Mouse (Mus musculus) limb, embryonic 13.5 days (tissue): Measurements from ENCODE around the gene Fam228a. TPM values are rescaled to one million over a fixed set of nuclear protein-coding genes. Genes with fewer than 3 reads are reported as not detected.
A peak's percentile ranks its signal among the peaks of the same experiment; 100 is the strongest.
"Not testable (repeated sequence)": the region's sequence is repeated elsewhere in the genome, so short reads cannot be mapped to it uniquely, and the experiment has no call there.

ENCODE experiments used
- ATAC-seq: fragments of 200-750 bp; cut with Nextera tagmentation; 2 replicates; pipeline ENCODE4 v1.8.0; 2017; ENCODE audit warnings: low read depth, moderate number of reproducible peaks, moderate TSS enrichment; ENCODE audit not compliant: low FRiP score
- H3K27ac ChIP-seq: fragments of 300-500 bp; sonication (generic); 2 replicates; pipeline ENCODE4 v1.5.1; 2015; ENCODE audit warnings: inconsistent platforms, mild to moderate bottlenecking, moderate library complexity
- H3K27me3 ChIP-seq: fragments of 300-500 bp; sonication (generic); 2 replicates; pipeline ENCODE4 v1.6.1; 2015; ENCODE audit warnings: mild to moderate bottlenecking, inconsistent platforms
- H3K36me3 ChIP-seq: fragments of 300-500 bp; sonication (generic); 2 replicates; pipeline ENCODE4 v1.6.1; 2015; ENCODE audit warnings: inconsistent platforms, mild to moderate bottlenecking, moderate library complexity
- H3K4me1 ChIP-seq: fragments of 300-500 bp; sonication (generic); 2 replicates; pipeline ENCODE4 v1.6.1; 2015; ENCODE audit warnings: inconsistent platforms
- H3K4me2 ChIP-seq: fragments of 300-500 bp; sonication (generic); replicated peaks from 2 replicates; pipeline ENCODE4 v1.6.1; 2015; ENCODE audit warnings: inconsistent platforms, mild to moderate bottlenecking, moderate library complexity
- H3K4me3 ChIP-seq: fragments of 300-500 bp; sonication (generic); 2 replicates; pipeline ENCODE4 v1.5.1; 2015; ENCODE audit warnings: moderate library complexity, mild to moderate bottlenecking, inconsistent platforms
- H3K9ac ChIP-seq: fragments of 300-500 bp; sonication (generic); 2 replicates; pipeline ENCODE4 v1.6.1; 2015; ENCODE audit warnings: mild to moderate bottlenecking, inconsistent platforms
- H3K9me3 ChIP-seq: fragments of 300-500 bp; sonication (generic); 2 replicates; pipeline ENCODE4 v1.6.1; 2016; ENCODE audit warnings: inconsistent platforms
- WGBS: fragments of 180-500 bp; shearing (Covaris S2); methylation state at CpG from one replicate; pipeline ENCODE4 v1.1.7; 2015; 5-methylcytosine and 5-hydroxymethylcytosine counted together
- polyA plus RNA-seq: library from polyadenylated mRNA; unstranded; fragments of >200 nt; fragmentation: Nextera tagmentation; extraction: Ambion mirVana; gene quantifications from 2 replicates; pipeline ENCODE4 v1.2.1, GENCODE M21; 2015

The Fam228a gene
- polyA plus RNA-seq: 0.59 and 0.64 TPM in 2 replicates

- Histone ChIP-seq H3K4me1 (no peaks in the 10 kb centered on the region), H3K36me3 (no peaks in the 10 kb centered on the region), H3K27me3 (no peaks in the 10 kb centered on the region), H3K9me3 (no peaks in the 10 kb centered on the region), H3K4me3 (no peak within 1 kb of the TSS), H3K4me2 (no peak within 1 kb of the TSS), H3K9ac (no peak within 1 kb of the TSS), H3K27ac (no peak within 1 kb of the TSS)
- WGBS: 94% methylated on average over 18 of the region's 18 CpGs
- ATAC-seq: no peak
Observed at GRCm38 (mm10) chr12:4738031-4738576, at the start of gene Fam228a. Gene Fam228a, minus strand, starts transcription at chr12:4738430.

GRCm38 (mm10) chr12:4784466-4784865 is 46.2 kb upstream of the Fam228a start:
- H3K4me1 ChIP-seq: no peaks in the 10 kb centered on the region
- H3K9me3 ChIP-seq: no peaks in the 10 kb centered on the region
- no peak overlapping the region for H3K4me2 ChIP-seq
- 71% methylated on average over 2 of the region's 2 CpGs for WGBS
- H3K27ac ChIP-seq: no peak overlapping the region
- no peaks in the 10 kb centered on the region for H3K27me3 ChIP-seq
- H3K36me3 ChIP-seq: no peaks in the 10 kb centered on the region
- H3K9ac ChIP-seq: no peak overlapping the region
- ATAC-seq: no peak
- no peak overlapping the region for H3K4me3 ChIP-seq

GRCm38 (mm10) chr12:4783598-4783997 is 45.4 kb upstream of the Fam228a start:
- Histone ChIP-seq H3K9me3 (no peaks in the 10 kb centered on the region), H3K4me3 (no peak overlapping the region), H3K27ac (no peak overlapping the region), H3K4me1 (no peaks in the 10 kb centered on the region), H3K4me2 (no peak overlapping the region), H3K9ac (no peak overlapping the region), H3K36me3 (no peaks in the 10 kb centered on the region), H3K27me3 (no peaks in the 10 kb centered on the region)
- no peak for ATAC-seq
- whole genome bisulfite sequencing: 56% methylated on average over 5 of the region's 5 CpGs

GRCm38 (mm10) chr12:4781725-4782404 is 43.6 kb upstream of the Fam228a start:
- H3K4me3 ChIP-seq, H3K9ac ChIP-seq, H3K27ac ChIP-seq, H3K36me3 ChIP-seq, H3K4me1 ChIP-seq, ATAC-seq, H3K27me3 ChIP-seq, H3K4me2 ChIP-seq, H3K9me3 ChIP-seq: not testable (repeated sequence)
- 84% methylated on average over 9 of the region's 9 CpGs for WGBS

GRCm38 (mm10) chr12:4781270-4781669 is 43.0 kb upstream of the Fam228a start:
- Histone ChIP-seq H3K9me3 (no peaks in the 10 kb centered on the region), H3K36me3 (no peaks in the 10 kb centered on the region), H3K4me1 (no peaks in the 10 kb centered on the region), H3K4me2 (no peak overlapping the region), H3K9ac (no peak overlapping the region), H3K4me3 (no peak overlapping the region), H3K27ac (no peak overlapping the region), H3K27me3 (no peaks in the 10 kb centered on the region)
- 89% methylated on average over 1 of the region's 1 CpGs for WGBS
- no peak for ATAC-seq

GRCm38 (mm10) chr12:4780245-4780644 is 42.0 kb upstream of the Fam228a start:
- H3K4me2 ChIP-seq: no peak overlapping the region
- ATAC-seq: no peak
- H3K9ac ChIP-seq: no peak overlapping the region
- 67% methylated on average over 2 of the region's 2 CpGs for WGBS
- H3K36me3 ChIP-seq: no peaks in the 10 kb centered on the region
- no peak overlapping the region for H3K4me3 ChIP-seq
- no peak overlapping the region for H3K27ac ChIP-seq
- no peaks in the 10 kb centered on the region for H3K27me3 ChIP-seq
- H3K9me3 ChIP-seq: no peaks in the 10 kb centered on the region
- H3K4me1 ChIP-seq: no peaks in the 10 kb centered on the region

GRCm38 (mm10) chr12:4777734-4778133 is 39.5 kb upstream of the Fam228a start:
- Histone ChIP-seq H3K27ac (no peak overlapping the region), H3K9me3 (no peaks in the 10 kb centered on the region), H3K4me2 (no peak overlapping the region), H3K9ac (no peak overlapping the region), H3K4me1 (no peaks in the 10 kb centered on the region), H3K4me3 (no peak overlapping the region), H3K36me3 (no peaks in the 10 kb centered on the region), H3K27me3 (no peaks in the 10 kb centered on the region)
- WGBS: 85% methylated on average over 6 of the region's 6 CpGs
- ATAC-seq: no peak

- Histone ChIP-seq H3K4me1 (no peaks in the 10 kb centered on the region), H3K9ac (no peak overlapping the region), H3K27me3 (no peaks in the 10 kb centered on the region), H3K4me3 (no peak overlapping the region), H3K9me3 (no peaks in the 10 kb centered on the region), H3K27ac (no peak overlapping the region), H3K4me2 (no peak overlapping the region), H3K36me3 (no peaks in the 10 kb centered on the region)
- 77% methylated on average over 9 of the region's 9 CpGs for WGBS
- no peak for ATAC-seq
Observed at GRCm38 (mm10) chr12:4775588-4775949, 37.3 kb upstream of the Fam228a start.

DNA sequence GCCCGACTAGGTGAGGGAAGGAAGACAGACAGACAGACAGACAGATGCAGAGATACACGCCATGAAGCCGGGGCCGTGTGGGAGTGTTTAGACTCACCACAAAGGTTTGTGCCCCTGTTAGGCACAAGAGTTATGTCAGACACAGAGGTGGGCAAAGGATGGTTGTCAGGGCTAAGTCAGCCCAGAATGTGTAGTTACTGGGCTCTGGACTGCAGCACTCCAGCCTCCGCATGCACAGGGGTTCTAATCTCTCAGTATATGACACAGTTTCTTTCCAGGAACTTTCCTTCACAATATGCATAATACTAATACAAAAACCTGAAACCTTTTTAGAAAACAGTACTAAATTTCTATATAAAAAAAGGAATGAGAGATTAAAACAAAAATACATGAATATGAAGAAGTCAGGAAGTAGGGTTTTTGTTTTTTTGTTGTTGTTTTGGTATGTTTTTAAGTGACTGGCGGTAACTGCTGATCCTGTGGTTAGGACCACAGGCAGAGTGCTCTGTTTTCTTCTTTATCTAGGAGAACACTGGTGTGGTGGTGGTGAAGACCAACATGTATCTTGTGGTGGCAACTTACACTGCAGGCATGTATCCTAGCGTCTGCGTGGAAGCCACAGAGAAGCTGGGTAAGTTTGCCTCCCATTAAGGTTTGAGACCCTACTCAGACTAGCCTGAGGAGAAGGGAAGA is 36.8 kb upstream of the Fam228a start:
- H3K9me3 ChIP-seq: no peaks in the 10 kb centered on the region
- no peaks in the 10 kb centered on the region for H3K36me3 ChIP-seq
- H3K27me3 ChIP-seq: no peaks in the 10 kb centered on the region
- ATAC-seq: no peak
- no peaks in the 10 kb centered on the region for H3K4me1 ChIP-seq
- no peak overlapping the region for H3K27ac ChIP-seq
- 90% methylated on average over 8 of the region's 8 CpGs for WGBS
- H3K4me3 ChIP-seq: no peak overlapping the region
- no peak overlapping the region for H3K4me2 ChIP-seq
- no peak overlapping the region for H3K9ac ChIP-seq

DNA sequence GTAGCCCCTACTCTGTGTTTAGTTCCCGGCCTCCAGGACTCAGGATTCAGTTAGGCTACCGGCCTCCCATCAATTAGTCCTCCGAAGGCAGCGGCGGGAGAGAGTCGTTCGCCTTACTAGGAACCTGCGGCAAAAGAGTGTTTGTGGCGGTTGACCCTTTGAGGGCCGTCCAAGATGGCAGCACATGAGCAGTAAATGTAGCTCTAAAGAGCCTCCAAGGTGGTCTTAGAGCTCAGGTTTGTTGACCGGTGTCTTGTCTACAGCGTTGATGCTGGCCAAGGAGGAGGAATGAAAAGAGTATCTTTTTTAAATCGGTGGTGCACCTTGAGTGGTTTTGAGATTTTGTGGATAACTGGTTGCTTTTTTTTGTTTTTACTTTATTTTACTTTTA is 31.1 kb upstream of the Fam228a start:
- Histone ChIP-seq H3K9ac (peak overlapping the region; percentile 82), H3K27ac (peak overlapping the region; percentile 85)

GRCm38 (mm10) chr12:4768492-4769332 is 30.5 kb upstream of the Fam228a start, which contains the start of the genes Pfn4 and Fam228b:
Gene Pfn4, plus strand, starts transcription at chr12:4769022.
Gene Fam228b, minus strand, starts transcription at chr12:4769267.
- Histone ChIP-seq H3K27me3 (no peaks in the 10 kb centered on the region), H3K36me3 (no peaks in the 10 kb centered on the region), H3K4me3 (peak within 1 kb of the TSS; percentile 64), H3K4me1 (0 out of 2 replicates have a peak, but pooled peaks cover 4% of the 10 kb centered on the region), H3K9me3 (no peaks in the 10 kb centered on the region), H3K27ac (peak within 1 kb of the TSS; percentile 85), H3K4me2 (peak within 1 kb of the TSS; percentile 74), H3K9ac (peak within 1 kb of the TSS; percentile 82)
- ATAC-seq: peak; percentile 99
- WGBS: 3% methylated on average over 61 of the region's 61 CpGs

More for the DNA sequence above, 31.1 kb upstream of the Fam228a start:
- H3K4me1 ChIP-seq: 0 out of 2 replicates have a peak, but pooled peaks cover 4% of the 10 kb centered on the region
- H3K9me3 ChIP-seq: no peaks in the 10 kb centered on the region
- peak; percentile 46 for ATAC-seq
- no peaks in the 10 kb centered on the region for H3K36me3 ChIP-seq
- H3K27me3 ChIP-seq: no peaks in the 10 kb centered on the region
- H3K4me2 ChIP-seq: peak overlapping the region; percentile 74
- H3K4me3 ChIP-seq: peak overlapping the region; percentile 64
- 22% methylated on average over 13 of the region's 13 CpGs for WGBS

GRCm38 (mm10) chr12:4757060-4757459 is 18.8 kb upstream of the Fam228a start:
- H3K4me1 ChIP-seq: no peaks in the 10 kb centered on the region
- WGBS: 78% methylated on average over 1 of the region's 1 CpGs
- no peak overlapping the region for H3K9ac ChIP-seq
- no peak overlapping the region for H3K4me3 ChIP-seq
- no peak overlapping the region for H3K4me2 ChIP-seq
- no peak for ATAC-seq
- peaks cover 3% of the 10 kb centered on the region; the same call in 1 of the 2 replicates for H3K36me3 ChIP-seq
- H3K27ac ChIP-seq: no peak overlapping the region
- H3K27me3 ChIP-seq: no peaks in the 10 kb centered on the region
- no peaks in the 10 kb centered on the region for H3K9me3 ChIP-seq
